Comparison of ENCODE assay signal across 13 mouse cellular contexts in the genomic region with DNA sequence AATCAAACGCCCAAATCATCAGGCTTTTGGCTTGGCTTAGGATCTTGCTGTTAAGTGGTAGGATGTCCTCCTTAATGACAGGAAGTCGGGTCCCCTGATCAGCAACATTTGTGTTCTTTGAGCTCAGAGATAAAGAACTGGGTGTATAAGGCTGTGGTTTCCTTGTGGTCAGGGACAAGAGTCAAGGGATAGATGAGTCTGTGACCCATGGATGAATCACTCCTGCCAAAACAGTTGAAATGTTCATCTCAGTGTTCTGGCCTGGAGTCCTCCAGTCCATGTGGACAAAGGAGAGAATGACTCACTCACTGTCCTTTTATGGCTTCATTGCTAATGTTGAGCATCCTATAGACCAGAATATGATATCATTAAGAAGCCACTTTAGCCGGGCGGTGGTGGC.
DNase-seq lines count a peak whose midpoint lies in the region; ATAC-seq and TF ChIP-seq lines count a peak whose summit lies in the region.
"Had no signal": no experiment of that assay in that cellular context is flagged by ENCODE, and none has a peak within 500 bp of the region (broad histone marks: within the 10 kb centered on the region; RNA-seq: fewer than 3 reads in every experiment).

No protein-coding gene starts in this region.

- DNase-seq in heart, adult 11 months: peak; percentile 93
- DNase-seq in heart, postnatal 25 days (ENCODE audit: low spot score): no peak
- DNase-seq in liver, postnatal 0 days: no peak
- no peak for DNase-seq in liver, embryonic 11.5 days (ENCODE audit: low spot score)
- peak; percentile 48 for DNase-seq in MN1 (ENCODE audit: low spot score)
- no peak for DNase-seq in thymus, postnatal 4 days
- DNase-seq in hindbrain, embryonic 14.5 days (ENCODE audit: low spot score): no peak
- DNase-seq: left cerebral cortex, postnatal 4 days; lung, postnatal 4 days; right cerebral cortex, postnatal 4 days had no signal

- H3K79me2 ChIP-seq in myocyte (ENCODE audit: control insufficient read depth, insufficient read depth): peaks cover 28% of the 10 kb centered on the region

- H3K36me3 ChIP-seq in liver, postnatal 0 days (replicated peaks; ENCODE audit: insufficient read depth, low read length): no peaks in the 10 kb centered on the region
- no peaks in the 10 kb centered on the region for H3K36me3 ChIP-seq in liver, embryonic 11.5 days (ENCODE audit: control insufficient read depth, insufficient read depth, low read length)
- no peaks in the 10 kb centered on the region for H3K36me3 ChIP-seq in myocyte (ENCODE audit: control insufficient read depth, insufficient read depth)
- H3K36me3 ChIP-seq in hindbrain, embryonic 14.5 days (replicated peaks; ENCODE audit: control insufficient read depth, insufficient read depth): no peaks in the 10 kb centered on the region

- H3K4me3 ChIP-seq in liver, postnatal 0 days (ENCODE audit: low read depth, low read length): no peak overlapping the region
- no peak overlapping the region for H3K4me3 ChIP-seq in liver, embryonic 11.5 days (ENCODE audit: low read depth, low read length)
- no peak overlapping the region for H3K4me3 ChIP-seq in myocyte
- H3K4me3 ChIP-seq in hindbrain, embryonic 14.5 days (replicated peaks; ENCODE audit: low read length): no peak overlapping the region

- TF ChIP-seq POLR2A in myocyte (IDR thresholded peaks at IDR 0.05; ENCODE audit: insufficient read length, low read depth): no peak

- H3ac ChIP-seq in myocyte (ENCODE audit: control insufficient read depth, insufficient read length): no peak overlapping the region

- intact Hi-C loops in heart, postnatal 25 days (cut with DNase I): no loop called here

- TF ChIP-seq CTCF in liver, postnatal 0 days (IDR thresholded peaks at IDR 0.05; ENCODE audit: low read depth): no peak

- H3K4me1 ChIP-seq in liver, postnatal 0 days (ENCODE audit: insufficient read depth): no peaks in the 10 kb centered on the region
- no peaks in the 10 kb centered on the region for H3K4me1 ChIP-seq in liver, embryonic 11.5 days (replicated peaks; ENCODE audit: control insufficient read depth, insufficient read depth, low read length)
- H3K4me1 ChIP-seq in hindbrain, embryonic 14.5 days (replicated peaks; ENCODE audit: control insufficient read depth, insufficient read depth, low read length): no peaks in the 10 kb centered on the region

- H3K27ac ChIP-seq in liver, postnatal 0 days (ENCODE audit: low read depth): no peak overlapping the region
- no peak overlapping the region for H3K27ac ChIP-seq in liver, embryonic 11.5 days (ENCODE audit: low read depth, low read length)
- H3K27ac ChIP-seq in hindbrain, embryonic 14.5 days: no peak overlapping the region

- no peaks in the 10 kb centered on the region for H3K27me3 ChIP-seq in liver, postnatal 0 days (ENCODE audit: insufficient read depth, low read length)
- no peaks in the 10 kb centered on the region for H3K27me3 ChIP-seq in liver, embryonic 11.5 days (replicated peaks; ENCODE audit: control insufficient read depth, insufficient read depth, low read length)
- H3K27me3 ChIP-seq in myocyte (ENCODE audit: control insufficient read depth, insufficient read depth, insufficient read length): no peaks in the 10 kb centered on the region
- H3K27me3 ChIP-seq in hindbrain, embryonic 14.5 days (ENCODE audit: control insufficient read depth, insufficient read depth, low read length): no peaks in the 10 kb centered on the region

- ATAC-seq in liver, postnatal 0 days: peak; percentile 43; the same call in 1 of the 2 replicates
- ATAC-seq in liver, embryonic 11.5 days (replicated peaks; ENCODE audit: low FRiP score): no peak
- ATAC-seq in hindbrain, embryonic 14.5 days (ENCODE audit: low FRiP score): no peak
- ATAC-seq: activated CD4-positive, CD25-positive, alpha-beta regulatory T cell, adult 4 months; intestine, postnatal 0 days had no signal

- no peaks in the 10 kb centered on the region for H3K9me3 ChIP-seq in liver, postnatal 0 days (ENCODE audit: low read length)
- H3K9me3 ChIP-seq in liver, embryonic 11.5 days (ENCODE audit: control insufficient read depth, low read length): no peaks in the 10 kb centered on the region
- no peaks in the 10 kb centered on the region for H3K9me3 ChIP-seq in hindbrain, embryonic 14.5 days (ENCODE audit: control insufficient read depth, low read length)

- H3K4me2 ChIP-seq in liver, postnatal 0 days (ENCODE audit: low read depth, low read length): no peak overlapping the region
- no peak overlapping the region for H3K4me2 ChIP-seq in liver, embryonic 11.5 days
- H3K4me2 ChIP-seq in myocyte (ENCODE audit: low read depth): peak overlapping the region; percentile 46
- no peak overlapping the region for H3K4me2 ChIP-seq in hindbrain, embryonic 14.5 days (replicated peaks)

- no peak for TF ChIP-seq EP300 in liver, postnatal 0 days (IDR thresholded peaks at IDR 0.05; ENCODE audit: low read depth)

- no peak overlapping the region for H3K9ac ChIP-seq in liver, postnatal 0 days (replicated peaks)
- H3K9ac ChIP-seq in liver, embryonic 11.5 days (ENCODE audit: low read depth, low read length): no peak overlapping the region
- H3K9ac ChIP-seq in hindbrain, embryonic 14.5 days: no peak overlapping the region

- WGBS in liver, postnatal 0 days (ENCODE audit: insufficient replicate concordance): 27% methylated on average over 4 of the region's 4 CpGs
- 37% methylated on average over 4 of the region's 4 CpGs for WGBS in liver, embryonic 11.5 days
- 85% methylated on average over 4 of the region's 4 CpGs for WGBS in hindbrain, embryonic 14.5 days

TF ChIP-seq in myocyte, 11 proteins besides CTCF, POLR2A, EP300 and RAD21:
- peak; percentile 53 for TF ChIP-seq USF1 (IDR thresholded peaks at IDR 0.05; ENCODE audit: low read depth)
- TF ChIP-seq MAX (IDR thresholded peaks at IDR 0.05; ENCODE audit: low read depth): peak; percentile 13
- TF ChIP-seq SRF (IDR thresholded peaks at IDR 0.05; ENCODE audit: control insufficient read depth, insufficient read length, low read depth): peak; percentile 93
- TF ChIP-seq REST (IDR thresholded peaks at IDR 0.05; ENCODE audit: insufficient read depth, insufficient read length): no peak
- TF ChIP-seq TCF12 (IDR thresholded peaks at IDR 0.05; ENCODE audit: insufficient read depth, poor library complexity, severe bottlenecking): peak; percentile 53
- peak in 1 of 3 experiments; percentile 1 for TF ChIP-seq MYOD1 (IDR thresholded peaks at IDR 0.05; ENCODE audit: control insufficient read depth in 1 of 3, insufficient read length in 2 of 3, low read depth in 2 of 3)
TF ChIP-seq in myocyte: peak in this region for 5.

Comparison
In these comparisons a context has a peak if more than half of its experiments do, and no peak if none do; other contexts are left out.
1. DNase-seq: peak in heart, adult 11 months (single experiment) and MN1 (single experiment); none in heart, postnatal 25 days (single experiment), liver, postnatal 0 days (single experiment), liver, embryonic 11.5 days (single experiment), thymus, postnatal 4 days (single experiment) and hindbrain, embryonic 14.5 days (single experiment).